Mouse (Mus musculus) midbrain, embryonic 11.5 days (tissue): ENCODE measurements around the gene Lrig1. TPM values are rescaled to one million over a fixed set of nuclear protein-coding genes. Genes with fewer than 3 reads are reported as not detected.

Experiments
- ATAC-seq: fragments of 200-750 bp; cut with Nextera tagmentation; 2 replicates; pipeline ENCODE4 v1.8.0; 2017; ENCODE audit warnings: moderate TSS enrichment, moderate library complexity; ENCODE audit not compliant: low FRiP score
- DNase-seq: peaks from one replicate; pipeline ENCODE4 v3.0.0; 2015; ENCODE audit warnings: low spot score; ENCODE audit errors: missing footprints
- H3K27ac ChIP-seq: fragments of 300-500 bp; sonication (generic); 2 replicates; pipeline ENCODE4 v1.5.1; 2014; ENCODE audit warnings: low read depth, low read length
- H3K27me3 ChIP-seq: fragments of 300-500 bp; sonication (generic); 2 replicates; pipeline ENCODE4 v1.6.1; 2014; ENCODE audit warnings: mild to moderate bottlenecking, low read length, moderate library complexity, mixed read lengths; ENCODE audit not compliant: control insufficient read depth, insufficient read depth
- H3K36me3 ChIP-seq: fragments of 300-500 bp; sonication (generic); 2 replicates; pipeline ENCODE4 v1.6.1; 2014; ENCODE audit warnings: mild to moderate bottlenecking, low read length, moderate library complexity, mixed read lengths; ENCODE audit not compliant: control insufficient read depth, insufficient read depth
- H3K4me1 ChIP-seq: fragments of 300-500 bp; sonication (generic); 2 replicates; pipeline ENCODE4 v1.6.1; 2014; ENCODE audit warnings: low read length; ENCODE audit not compliant: control insufficient read depth, insufficient read depth
- H3K4me2 ChIP-seq: fragments of 300-500 bp; sonication (generic); 2 replicates; pipeline ENCODE4 v1.6.1; 2014; ENCODE audit warnings: mild to moderate bottlenecking, moderate library complexity
- H3K4me3 ChIP-seq: fragments of 300-500 bp; sonication (generic); 2 replicates; pipeline ENCODE4 v1.5.1; 2014; ENCODE audit warnings: low read depth, low read length
- H3K9ac ChIP-seq: fragments of 300-500 bp; sonication (generic); 2 replicates; pipeline ENCODE4 v1.6.1; 2014; ENCODE audit warnings: low read length
- H3K9me3 ChIP-seq: fragments of 300-500 bp; sonication (generic); 2 replicates; pipeline ENCODE4 v1.6.1; 2016; ENCODE audit warnings: low read length; ENCODE audit not compliant: control insufficient read depth
- WGBS: fragments of 180-500 bp; shearing (Covaris S2); extraction: QIAGEN DNeasy Blood & Tissue Kit; methylation state at CpG from one replicate; pipeline ENCODE4 v1.1.7; 2014; 5-methylcytosine and 5-hydroxymethylcytosine counted together
- polyA plus RNA-seq: library from polyadenylated mRNA; unstranded; fragments of >200 nt; fragmentation: Nextera tagmentation; extraction: Ambion mirVana; gene quantifications from 2 replicates; pipeline ENCODE4 v1.2.1, GENCODE M21; 2014

The Lrig1 gene
- polyA plus RNA-seq, 1 experiment from 2014 or later = 17.4 TPM

GRCm38 (mm10) chr6:94604546-94604945 lies 95.4 kb downstream of the Lrig1 start:
- Histone ChIP-seq H3K9ac (no peak overlapping the region), H3K4me1 (no peaks in the 10 kb centered on the region), H3K9me3 (no peaks in the 10 kb centered on the region), H3K27ac (no peak overlapping the region), H3K36me3 (peaks cover 9% of the 10 kb centered on the region), H3K4me3 (no peak overlapping the region), H3K27me3 (no peaks in the 10 kb centered on the region), H3K4me2 (no peak overlapping the region)
- DNase-seq = no peak
- 93% methylated on average over 2 of the region's 2 CpGs for WGBS
- no peak for ATAC-seq

GRCm38 (mm10) chr6:94604072-94604471 lies 95.9 kb downstream of the Lrig1 start:
- Histone ChIP-seq H3K27ac (no peak overlapping the region), H3K4me2 (no peak overlapping the region), H3K9ac (no peak overlapping the region), H3K36me3 (peaks cover 9% of the 10 kb centered on the region), H3K4me3 (no peak overlapping the region), H3K4me1 (no peaks in the 10 kb centered on the region), H3K27me3 (no peaks in the 10 kb centered on the region), H3K9me3 (no peaks in the 10 kb centered on the region)
- no peak for ATAC-seq
- no peak for DNase-seq
- 58% methylated on average over 3 of the region's 3 CpGs for WGBS

- no peak overlapping the region for H3K4me3 ChIP-seq
- no peak; the same call in 1 of the 2 replicates for ATAC-seq
- H3K9me3 ChIP-seq = no peaks in the 10 kb centered on the region
- 75% methylated on average over 5 of the region's 5 CpGs for WGBS
- H3K4me2 ChIP-seq = no peak overlapping the region
- H3K36me3 ChIP-seq = peaks cover 2% of the 10 kb centered on the region; the same call in 1 of the 2 replicates
- H3K4me1 ChIP-seq = 0 out of 2 replicates have a peak, but pooled peaks cover 2% of the 10 kb centered on the region
- DNase-seq = no peak
- no peak overlapping the region; the same call in 1 of the 2 replicates for H3K27ac ChIP-seq
- H3K9ac ChIP-seq = no peak overlapping the region
- H3K27me3 ChIP-seq = no peaks in the 10 kb centered on the region
Measured at GRCm38 (mm10) chr6:94601811-94602210, 98.1 kb downstream of the Lrig1 start.

GRCm38 (mm10) chr6:94601101-94601500 lies 98.9 kb downstream of the Lrig1 start:
- 0 out of 2 replicates have a peak, but pooled peaks cover 2% of the 10 kb centered on the region for H3K4me1 ChIP-seq
- H3K4me2 ChIP-seq = no peak overlapping the region
- ATAC-seq (no peak), DNase-seq (no peak)
- 82% methylated on average over 5 of the region's 5 CpGs for WGBS
- H3K9ac ChIP-seq = no peak overlapping the region
- H3K9me3 ChIP-seq = no peaks in the 10 kb centered on the region
- H3K4me3 ChIP-seq = no peak overlapping the region
- peaks cover 2% of the 10 kb centered on the region; the same call in 1 of the 2 replicates for H3K36me3 ChIP-seq
- H3K27ac ChIP-seq = no peak overlapping the region
- no peaks in the 10 kb centered on the region for H3K27me3 ChIP-seq

- H3K4me1 ChIP-seq = 0 out of 2 replicates have a peak, but pooled peaks cover 2% of the 10 kb centered on the region
- H3K27ac ChIP-seq = no peak overlapping the region
- H3K4me2 ChIP-seq = no peak overlapping the region
- H3K9ac ChIP-seq = no peak overlapping the region
- no peak overlapping the region for H3K4me3 ChIP-seq
- WGBS = 89% methylated on average over 13 of the region's 13 CpGs
- no peaks in the 10 kb centered on the region; the same call in 1 of the 2 replicates for H3K36me3 ChIP-seq
- no peaks in the 10 kb centered on the region for H3K27me3 ChIP-seq
- H3K9me3 ChIP-seq = no peaks in the 10 kb centered on the region
- DNase-seq (no peak), ATAC-seq (no peak)
Measured at GRCm38 (mm10) chr6:94599016-94599415, 100.9 kb downstream of the Lrig1 start.

- ATAC-seq (no peak), DNase-seq (no peak)
- WGBS = 93% methylated on average over 12 of the region's 12 CpGs
Measured at GRCm38 (mm10) chr6:94598421-94598820, 101.5 kb downstream of the Lrig1 start.

GRCm38 (mm10) chr6:94596761-94597485 lies 103.0 kb downstream of the Lrig1 start:
- Histone ChIP-seq H3K4me2 (no peak overlapping the region), H3K36me3 (no peaks in the 10 kb centered on the region), H3K27ac (no peak overlapping the region), H3K4me1 (peaks cover 6% of the 10 kb centered on the region), H3K9me3 (no peaks in the 10 kb centered on the region), H3K9ac (no peak overlapping the region), H3K4me3 (no peak overlapping the region), H3K27me3 (no peaks in the 10 kb centered on the region)
- 67% methylated on average over 10 of the region's 10 CpGs for WGBS
- no peak for DNase-seq
- ATAC-seq = no peak

More at GRCm38 (mm10) chr6:94598421-94598820, 101.5 kb downstream of the Lrig1 start:
- H3K9me3 ChIP-seq = no peaks in the 10 kb centered on the region
- no peak overlapping the region for H3K27ac ChIP-seq
- no peaks in the 10 kb centered on the region for H3K27me3 ChIP-seq
- no peak overlapping the region for H3K4me3 ChIP-seq
- H3K9ac ChIP-seq = no peak overlapping the region
- no peak overlapping the region for H3K4me2 ChIP-seq
- 0 out of 2 replicates have a peak, but pooled peaks cover 2% of the 10 kb centered on the region for H3K4me1 ChIP-seq
- no peaks in the 10 kb centered on the region; the same call in 1 of the 2 replicates for H3K36me3 ChIP-seq

- H3K27ac ChIP-seq = no peak overlapping the region
- no peak overlapping the region for H3K9ac ChIP-seq
- peaks cover 6% of the 10 kb centered on the region for H3K4me1 ChIP-seq
- no peak overlapping the region for H3K4me3 ChIP-seq
- 91% methylated on average over 14 of the region's 14 CpGs for WGBS
- no peaks in the 10 kb centered on the region for H3K36me3 ChIP-seq
- H3K9me3 ChIP-seq = no peaks in the 10 kb centered on the region
- H3K4me2 ChIP-seq = no peak overlapping the region
- no peak for DNase-seq
- no peak for ATAC-seq
- no peaks in the 10 kb centered on the region for H3K27me3 ChIP-seq
Measured at GRCm38 (mm10) chr6:94596051-94596760, 103.8 kb downstream of the Lrig1 start.

GRCm38 (mm10) chr6:94595206-94595605 lies 104.8 kb downstream of the Lrig1 start:
- DNase-seq = no peak
- no peaks in the 10 kb centered on the region for H3K27me3 ChIP-seq

More at GRCm38 (mm10) chr6:94595206-94595605, 104.8 kb downstream of the Lrig1 start:
- H3K36me3 ChIP-seq = no peaks in the 10 kb centered on the region
- no peak overlapping the region for H3K9ac ChIP-seq
- H3K27ac ChIP-seq = no peak overlapping the region
- 79% methylated on average over 5 of the region's 5 CpGs for WGBS
- no peaks in the 10 kb centered on the region for H3K9me3 ChIP-seq
- peaks cover 6% of the 10 kb centered on the region for H3K4me1 ChIP-seq
- H3K4me3 ChIP-seq = no peak overlapping the region
- no peak overlapping the region for H3K4me2 ChIP-seq
- no peak for ATAC-seq
